Mouse (Mus musculus) MEL (cell line): ENCODE data around the gene Naaladl2. TPM values are rescaled to one million over a fixed set of nuclear protein-coding genes. Genes with fewer than 3 reads are reported as not detected.

Source experiments
- DNase-seq: peaks from one replicate; pipeline ENCODE4 v3.0.0; 2011; ENCODE audit warnings: low read depth, low spot score
- H3K27ac ChIP-seq: 2 replicates; pipeline ENCODE4 v1.5.1; 2012; ENCODE audit warnings: low read depth, mild to moderate bottlenecking, control low read depth, low read length, moderate library complexity; ENCODE audit not compliant: control insufficient read depth
- H3K27me3 ChIP-seq, 2 experiments: fragments of 150-350 bp in 1 of 2; sonication (generic) in 1 of 2; 2 replicates each; pipeline ENCODE4 v1.6.1; 2012; ENCODE audit warnings: low read length in 2 of 2, mild to moderate bottlenecking in 2 of 2, improper control_type of control experiment in 1 of 2, moderate library complexity in 1 of 2; ENCODE audit not compliant: insufficient read depth in 2 of 2, control insufficient read depth in 1 of 2
- H3K36me3 ChIP-seq, 2 experiments: 2 replicates each; pipeline ENCODE4 v1.6.1; 2012 to 2014; ENCODE audit warnings: low read length in 2 of 2, improper control_type of control experiment in 1 of 2, inconsistent platforms in 1 of 2, mild to moderate bottlenecking in 1 of 2; ENCODE audit not compliant: insufficient read depth in 2 of 2, control insufficient read depth in 1 of 2
- H3K4me1 ChIP-seq, 2 experiments: fragments of 150-350 bp in 1 of 2; sonication (generic) in 1 of 2; 2 replicates each; pipeline ENCODE4 v1.6.1; 2012; ENCODE audit warnings: low read length in 2 of 2, improper control_type of control experiment in 1 of 2, mild to moderate bottlenecking in 1 of 2; ENCODE audit not compliant: insufficient read depth in 2 of 2, control insufficient read depth in 1 of 2
- H3K4me3 ChIP-seq, 2 experiments: fragments of 150-350 bp in 1 of 2; sonication (generic) in 1 of 2; 2 replicates each; pipeline ENCODE4 v1.5.1; 2012; ENCODE audit warnings: low read depth in 2 of 2, low read length in 2 of 2, mild to moderate bottlenecking in 2 of 2, moderate library complexity in 2 of 2, control low read depth in 1 of 2, improper control_type of control experiment in 1 of 2; ENCODE audit not compliant: control insufficient read depth in 1 of 2, insufficient read depth in 1 of 2
- H3K79me2 ChIP-seq: 2 replicates; pipeline ENCODE4 v1.6.1; 2012; ENCODE audit warnings: mild to moderate bottlenecking, low read length, moderate library complexity; ENCODE audit not compliant: control insufficient read depth, poor library complexity, insufficient read depth
- H3K9ac ChIP-seq: 2 replicates; pipeline ENCODE4 v1.6.1; 2012; ENCODE audit warnings: low read depth, mild to moderate bottlenecking, control low read depth, low read length, moderate library complexity; ENCODE audit not compliant: control insufficient read depth, poor library complexity, severe bottlenecking
- H3K9me3 ChIP-seq: fragments of 150-350 bp; sonication (generic); replicated peaks from 2 replicates; pipeline ENCODE4 v1.6.1; 2012; ENCODE audit warnings: mild to moderate bottlenecking, low read length, improper control_type of control experiment, moderate library complexity; ENCODE audit not compliant: insufficient read depth
- CHD1 ChIP-seq: IDR thresholded peaks from 2 replicates; pipeline ENCODE4 v1.6.1; 2012; ENCODE audit warnings: low read depth, mild to moderate bottlenecking, inconsistent platforms, low read length, improper control_type of control experiment
- CHD2 ChIP-seq: IDR thresholded peaks from 2 replicates; pipeline ENCODE4 v1.6.1; 2011; ENCODE audit warnings: low read length, improper control_type of control experiment
- CTCF ChIP-seq, 3 experiments: IDR thresholded peaks in 2 of 3; conservative IDR thresholded peaks in 1 of 3; 2 replicates each; pipeline ENCODE4 v1.5.1; 2011 to 2012; ENCODE audit warnings: low read length in 3 of 3, low read depth in 2 of 3, mild to moderate bottlenecking in 2 of 3, improper control_type of control experiment in 1 of 3, inconsistent platforms in 1 of 3, mixed read lengths in 1 of 3, moderate library complexity in 1 of 3; ENCODE audit not compliant: control insufficient read depth in 1 of 3, insufficient read depth in 1 of 3, poor library complexity in 1 of 3, severe bottlenecking in 1 of 3
- E2F4 ChIP-seq: IDR thresholded peaks from 2 replicates; pipeline ENCODE4 v1.6.1; 2011; ENCODE audit warnings: low read depth, low read length, improper control_type of control experiment, borderline replicate concordance
- ETS1 ChIP-seq: IDR thresholded peaks from 2 replicates; pipeline ENCODE4 v1.6.1; 2012; ENCODE audit warnings: low read depth, mild to moderate bottlenecking, inconsistent platforms, low read length, improper control_type of control experiment, moderate library complexity
- GATA1 ChIP-seq: IDR thresholded peaks from 2 replicates; pipeline ENCODE4 v1.6.1; 2011; ENCODE audit warnings: low read depth, low read length, improper control_type of control experiment
- HCFC1 ChIP-seq: IDR thresholded peaks from 2 replicates; pipeline ENCODE4 v1.6.1; 2012; ENCODE audit warnings: low read depth, mild to moderate bottlenecking, inconsistent platforms, low read length, improper control_type of control experiment, moderate library complexity
- JUND ChIP-seq: IDR thresholded peaks from 2 replicates; pipeline ENCODE4 v1.6.1; 2011; ENCODE audit warnings: low read depth, mild to moderate bottlenecking, improper control_type of control experiment, low read length
- KAT2A ChIP-seq: conservative IDR thresholded peaks from 2 replicates; pipeline ENCODE4 v1.6.1; 2012; ENCODE audit warnings: low read depth, low read length, improper control_type of control experiment, inconsistent platforms
- MAFK ChIP-seq: IDR thresholded peaks from 2 replicates; pipeline ENCODE4 v1.6.1; 2011; ENCODE audit warnings: low read depth, mild to moderate bottlenecking, low read length, improper control_type of control experiment, borderline replicate concordance
- MEF2A ChIP-seq: IDR thresholded peaks from 2 replicates; pipeline ENCODE4 v1.6.1; 2014; ENCODE audit warnings: low read depth, mild to moderate bottlenecking, inconsistent platforms, low read length, improper control_type of control experiment; ENCODE audit not compliant: poor library complexity, insufficient replicate concordance, severe bottlenecking; ENCODE audit errors: extremely low read depth
- MXI1 ChIP-seq: IDR thresholded peaks from 2 replicates; pipeline ENCODE4 v1.6.1; 2011; ENCODE audit warnings: mild to moderate bottlenecking, low read depth, low read length, improper control_type of control experiment
- NELFE ChIP-seq: IDR thresholded peaks from 2 replicates; pipeline ENCODE4 v1.6.1; 2011; ENCODE audit warnings: low read depth, low read length, improper control_type of control experiment
- NRF1 ChIP-seq: IDR thresholded peaks from 2 replicates; pipeline ENCODE4 v1.6.1; 2014; ENCODE audit warnings: low read depth, mild to moderate bottlenecking, inconsistent platforms, low read length, improper control_type of control experiment, moderate library complexity; ENCODE audit not compliant: poor library complexity, insufficient read depth, severe bottlenecking
- POLR2A ChIP-seq, 2 experiments: IDR thresholded peaks; 2 replicates each; pipeline ENCODE4 v1.6.1; 2011 to 2012; ENCODE audit warnings: low read length in 2 of 2, mild to moderate bottlenecking in 2 of 2, control low read depth in 1 of 2, improper control_type of control experiment in 1 of 2, low read depth in 1 of 2, moderate library complexity in 1 of 2; ENCODE audit not compliant: control insufficient read depth in 1 of 2, insufficient read depth in 1 of 2, poor library complexity in 1 of 2
- RAD21 ChIP-seq: IDR thresholded peaks from 2 replicates; pipeline ENCODE4 v1.6.1; 2011; ENCODE audit warnings: mild to moderate bottlenecking, low read depth, low read length, improper control_type of control experiment
- SIN3A ChIP-seq: IDR thresholded peaks from 2 replicates; pipeline ENCODE4 v1.6.1; 2012; ENCODE audit warnings: low read length, improper control_type of control experiment, inconsistent platforms
- SMC3 ChIP-seq: IDR thresholded peaks from 2 replicates; pipeline ENCODE4 v1.6.1; 2011; ENCODE audit warnings: low read depth, low read length, improper control_type of control experiment
- TAL1 ChIP-seq: IDR thresholded peaks from 2 replicates; pipeline ENCODE4 v1.6.1; 2012; ENCODE audit warnings: mild to moderate bottlenecking, inconsistent platforms, low read length, moderate library complexity, mixed read lengths
- UBTF ChIP-seq: IDR thresholded peaks from 2 replicates; pipeline ENCODE4 v1.6.1; 2012; ENCODE audit warnings: low read depth, mild to moderate bottlenecking, inconsistent platforms, low read length, improper control_type of control experiment, moderate library complexity, borderline replicate concordance; ENCODE audit not compliant: insufficient read depth
- USF1 ChIP-seq: IDR thresholded peaks from 2 replicates; pipeline ENCODE4 v1.6.1; 2014; ENCODE audit warnings: low read depth, mild to moderate bottlenecking, inconsistent platforms, low read length, improper control_type of control experiment, moderate library complexity
- USF2 ChIP-seq, 2 experiments: IDR thresholded peaks; 2 replicates each; pipeline ENCODE4 v1.6.1; 2011 to 2012; ENCODE audit warnings: improper control_type of control experiment in 2 of 2, low read length in 2 of 2, borderline replicate concordance in 1 of 2, inconsistent platforms in 1 of 2, low read depth in 1 of 2, mild to moderate bottlenecking in 1 of 2; ENCODE audit not compliant: insufficient read depth in 1 of 2
- ZMIZ1 ChIP-seq: IDR thresholded peaks from 2 replicates; pipeline ENCODE4 v1.6.1; 2012; ENCODE audit warnings: low read depth, mild to moderate bottlenecking, inconsistent platforms, low read length, improper control_type of control experiment, moderate library complexity
- ZNF384 ChIP-seq: IDR thresholded peaks from 2 replicates; pipeline ENCODE4 v1.6.1; 2012; ENCODE audit warnings: low read depth, mild to moderate bottlenecking, inconsistent platforms, low read length, improper control_type of control experiment
- polyA plus RNA-seq, 2 experiments: library from polyadenylated mRNA; stranded (reverse) in 1 of 2; unstranded in 1 of 2; fragments of >175 nt in 1 of 2; fragments of >200 nt in 1 of 2; gene quantifications; 2 replicates each; pipeline versions ENCODE4 v1.2.1 to v1.2.4; 2012; ENCODE audit warnings: low replicate concordance in 2 of 2, low read depth in 1 of 2; ENCODE audit not compliant: insufficient read length in 2 of 2, insufficient read depth in 1 of 2, missing spikeins in 1 of 2
- total RNA-seq: library from RNA; depleted of rRNA; stranded (reverse); fragments of 300-350 nt; gene quantifications from 2 replicates; pipeline ENCODE4 v1.2.3, GENCODE M21; 2012

Naaladl2 gene
- total and polyA plus RNA-seq, 3 experiments, result 0.17 TPM; not detected in 2

- Histone ChIP-seq H3K4me1 (no peaks in the 10 kb centered on the region), H3K36me3 (no peaks in the 10 kb centered on the region), H3K4me3 (no peak overlapping the region), H3K27ac (no peak overlapping the region), H3K9me3 (no peaks in the 10 kb centered on the region), H3K9ac (no peak overlapping the region), H3K27me3 (no peaks in the 10 kb centered on the region), H3K79me2 (no peaks in the 10 kb centered on the region)
- TF ChIP-seq SIN3A (no peak), MAFK (no peak), POLR2A (IDR thresholded peaks at IDR 0.05; ENCODE audit: control insufficient read depth in 1 of 2, insufficient read depth in 1 of 2, low read depth in 1 of 2, low read length in 2 of 2, poor library complexity in 1 of 2) (no peak), TAL1 (no peak), GATA1 (no peak), NELFE (no peak)
- no peak for DNase-seq
Measured at GRCm38 (mm10) chr3:25124919-25125846, 18.9 kb downstream of the Naaladl2 start.

GRCm38 (mm10) chr3:25113107-25113506, 31.0 kb downstream of the Naaladl2 start:
- Histone ChIP-seq H3K9ac (no peak overlapping the region), H3K36me3 (no peaks in the 10 kb centered on the region), H3K27me3 (no peaks in the 10 kb centered on the region), H3K4me3 (no peak overlapping the region), H3K27ac (no peak overlapping the region), H3K4me1 (no peaks in the 10 kb centered on the region), H3K79me2 (no peaks in the 10 kb centered on the region), H3K9me3 (no peaks in the 10 kb centered on the region)
- TF ChIP-seq MAFK (no peak), CTCF (IDR thresholded peaks at IDR 0.05 in 2 of 3, conservative IDR thresholded peaks at IDR 0.05 in 1 of 3; ENCODE audit: control insufficient read depth in 1 of 3, insufficient read depth in 1 of 3, low read depth in 2 of 3, low read length in 3 of 3, poor library complexity in 1 of 3, severe bottlenecking in 1 of 3) (no peak), KAT2A (no peak), CHD2 (no peak), GATA1 (no peak)
- no peak for DNase-seq

- no peak for DNase-seq
- H3K27me3 ChIP-seq, result no peaks in the 10 kb centered on the region
- H3K27ac ChIP-seq, result no peak overlapping the region
- no peaks in the 10 kb centered on the region for H3K9me3 ChIP-seq
- H3K9ac ChIP-seq, result no peak overlapping the region
- H3K4me1 ChIP-seq, result no peaks in the 10 kb centered on the region
- no peaks in the 10 kb centered on the region for H3K36me3 ChIP-seq
- no peaks in the 10 kb centered on the region for H3K79me2 ChIP-seq
- H3K4me3 ChIP-seq, result no peak overlapping the region
- TF ChIP-seq RAD21 (no peak), KAT2A (no peak), NRF1 (no peak), UBTF (no peak), HCFC1 (no peak), ETS1 (no peak), E2F4 (no peak), SMC3 (no peak), GATA1 (no peak), ZNF384 (no peak), MXI1 (no peak), ZMIZ1 (no peak), USF2 (IDR thresholded peaks at IDR 0.05; ENCODE audit: borderline replicate concordance in 1 of 2, insufficient read depth in 1 of 2, low read depth in 1 of 2, low read length in 2 of 2) (no peak), CHD1 (no peak), JUND (no peak), MEF2A (no peak), USF1 (no peak)
Measured at GRCm38 (mm10) chr3:25108997-25109396, 35.1 kb downstream of the Naaladl2 start.
